Mouse (Mus musculus) thymus, postnatal 10 days (tissue): ENCODE measurements around the gene Pnp.
"Not testable (repeated sequence)": the region's sequence is repeated elsewhere in the genome, so short reads cannot be mapped to it uniquely, and the experiment has no call there.

ENCODE experiments used
- DNase-seq, 2 experiments: peaks; one replicate each; pipeline ENCODE4 v3.0.0; 2021; ENCODE audit warnings: low spot score in 2 of 2

The Pnp gene

DNA sequence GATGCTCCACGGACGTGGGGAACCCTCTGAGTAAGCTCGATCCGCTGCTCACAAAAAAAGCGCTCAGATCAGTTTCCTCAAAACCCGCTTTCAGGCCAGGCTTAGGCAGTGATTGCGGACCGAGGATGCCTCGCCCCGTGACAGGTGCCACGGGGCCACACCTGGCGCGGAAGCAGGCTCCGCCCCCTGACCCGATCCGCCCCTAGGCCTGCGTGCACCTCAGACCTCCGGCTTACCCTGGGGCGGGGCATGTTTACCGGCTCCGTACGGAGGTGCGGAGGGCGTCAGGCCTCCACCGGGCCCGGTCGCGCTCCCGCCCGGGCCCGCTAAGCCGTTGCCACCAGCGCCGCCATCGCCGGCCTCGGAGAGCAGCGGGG, 517 bp upstream of the Pnp start:
- peak; percentile 61 to 74 for DNase-seq

DNA sequence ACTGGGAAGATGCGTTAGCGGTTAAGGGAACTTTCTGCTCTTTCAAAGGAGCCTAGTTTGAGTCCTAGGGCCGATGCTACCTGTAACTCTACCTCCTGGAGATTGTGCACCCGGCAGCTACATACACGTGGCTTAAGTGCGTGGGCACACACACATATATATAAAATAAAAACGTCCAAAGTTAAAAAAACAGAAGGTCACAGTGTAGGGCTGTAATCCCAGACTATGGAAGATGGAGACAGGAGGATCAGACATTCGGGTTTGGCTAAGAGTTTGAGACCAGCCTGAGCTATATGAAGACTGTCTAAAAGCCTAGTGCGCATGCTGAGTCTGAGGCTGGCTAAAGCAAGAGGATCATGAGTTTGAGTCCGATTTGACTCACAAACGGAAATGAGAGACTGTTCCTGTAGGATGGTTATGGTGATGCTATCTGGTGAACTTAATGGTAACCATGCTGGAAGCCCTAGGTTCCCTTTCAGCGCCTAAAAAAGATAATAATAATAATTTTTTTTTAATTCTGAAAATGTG, 675 bp downstream of the Pnp start:
- no peak for DNase-seq

DNA sequence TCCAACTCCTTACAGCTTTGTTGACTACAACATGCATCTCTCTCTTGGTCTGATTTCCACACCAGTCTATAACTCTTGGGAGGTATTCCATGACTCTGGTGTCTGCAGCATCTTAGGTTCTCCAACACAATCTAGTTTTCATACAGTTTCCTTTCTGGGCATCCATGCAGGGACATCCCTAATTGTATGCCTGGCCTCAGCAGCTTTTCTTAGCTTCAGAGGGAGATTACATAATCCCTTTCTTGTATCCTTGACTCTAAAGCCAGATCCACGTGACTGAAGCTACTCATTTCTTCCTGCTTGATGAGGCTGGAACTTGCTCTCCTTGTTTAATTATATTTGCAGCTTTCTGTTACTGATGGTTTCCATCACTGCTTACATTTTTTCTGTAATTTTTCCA, 5.8 kb downstream of the Pnp start:
- DNase-seq: no peak

DNA sequence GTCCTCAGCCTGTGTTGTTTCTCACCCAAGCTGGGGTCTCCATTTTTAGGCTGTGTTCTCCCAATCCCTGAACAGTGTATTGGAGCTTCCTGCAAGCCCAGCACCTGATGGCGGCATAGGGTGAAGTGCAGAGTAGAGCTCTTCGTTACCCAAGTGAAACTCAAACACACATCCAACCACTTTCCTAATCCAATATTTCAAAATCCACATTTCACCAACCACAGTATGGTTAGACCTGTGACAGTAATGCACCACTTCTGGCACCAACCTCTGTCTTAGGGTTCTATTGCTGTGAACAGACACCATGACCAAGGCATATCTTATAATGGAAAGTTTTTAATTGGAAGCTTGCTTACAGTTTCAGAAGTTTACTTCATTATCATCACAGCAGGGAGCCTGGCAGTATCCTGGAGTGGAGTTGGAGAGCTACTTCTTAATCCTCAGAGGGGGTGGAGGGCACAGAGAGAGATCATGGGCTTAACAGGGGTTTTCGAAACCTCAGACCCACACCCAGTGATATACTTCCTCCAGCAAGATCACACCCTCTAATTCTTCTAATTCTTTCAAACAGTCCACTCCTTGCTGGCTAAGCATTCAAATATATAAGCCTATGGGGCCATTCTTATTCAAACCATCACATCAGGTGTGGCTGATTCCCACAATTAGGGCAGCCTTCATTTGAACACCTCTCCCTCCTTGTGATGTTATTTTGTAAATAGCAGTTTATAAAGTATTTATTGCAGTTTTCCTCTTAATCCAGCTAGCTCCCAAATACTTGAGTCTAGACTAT, 7.4 kb downstream of the Pnp start:
- DNase-seq: no peak

DNA sequence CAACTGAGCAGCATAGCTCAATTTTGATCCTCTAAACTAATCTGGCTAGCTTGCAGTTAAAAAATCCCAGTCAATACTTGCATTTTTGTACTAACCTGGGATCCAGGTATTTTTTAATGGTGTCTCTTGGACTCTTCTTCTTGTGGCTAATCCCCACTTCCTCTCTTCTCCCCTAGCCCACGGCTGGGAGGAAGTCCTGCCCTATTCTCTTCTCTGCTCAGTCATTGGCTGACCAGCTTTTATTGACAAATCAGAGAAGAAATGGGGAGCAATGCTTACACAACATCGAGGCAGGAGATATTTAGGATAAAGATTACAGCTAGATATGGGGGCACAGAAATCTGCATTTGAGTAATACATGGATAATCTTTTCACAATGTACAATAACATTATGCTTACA, 8.1 kb downstream of the Pnp start:
- DNase-seq: no peak

DNA sequence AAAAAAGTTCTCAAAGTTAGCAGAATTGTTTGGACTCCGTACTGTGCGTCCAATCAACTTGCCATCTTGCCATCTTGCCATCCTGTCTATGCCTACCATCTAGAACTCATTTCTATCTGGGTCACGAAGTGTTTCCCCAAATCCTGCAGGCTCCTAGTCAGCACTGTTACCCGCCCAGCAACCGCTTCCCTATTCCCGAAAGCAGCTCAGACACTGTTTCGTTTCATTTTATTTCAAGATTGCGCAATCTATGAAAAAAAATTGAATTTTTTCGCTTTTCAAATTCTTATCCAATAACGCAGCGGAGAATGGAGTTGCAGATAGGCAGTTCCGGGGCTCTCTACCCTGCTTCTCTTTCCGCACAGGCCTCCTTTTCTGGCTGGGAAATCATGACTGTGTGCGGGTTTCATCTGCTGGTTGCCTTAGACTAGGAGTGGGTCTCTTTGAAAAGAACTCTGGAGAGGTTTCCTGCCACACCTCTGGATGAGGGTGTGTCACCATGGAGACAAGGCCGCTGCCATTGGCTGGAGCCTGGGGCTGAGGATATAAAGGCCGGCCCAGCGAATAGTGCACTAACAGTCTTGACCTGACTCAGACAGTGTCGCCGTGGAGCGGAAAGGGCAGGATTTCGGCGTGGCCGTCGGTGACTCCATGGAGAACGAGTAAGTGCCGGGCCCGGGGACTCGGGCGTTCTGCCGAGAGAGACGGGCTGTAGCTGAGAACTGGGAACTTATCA, 13.2 kb downstream of the Pnp start, which contains the start of gene Gm49342:
Gene Gm49342 (plus strand): TSS at position 586 of the 736 bp plus-strand sequence.
- DNase-seq: peak; percentile 70 to 79

DNA sequence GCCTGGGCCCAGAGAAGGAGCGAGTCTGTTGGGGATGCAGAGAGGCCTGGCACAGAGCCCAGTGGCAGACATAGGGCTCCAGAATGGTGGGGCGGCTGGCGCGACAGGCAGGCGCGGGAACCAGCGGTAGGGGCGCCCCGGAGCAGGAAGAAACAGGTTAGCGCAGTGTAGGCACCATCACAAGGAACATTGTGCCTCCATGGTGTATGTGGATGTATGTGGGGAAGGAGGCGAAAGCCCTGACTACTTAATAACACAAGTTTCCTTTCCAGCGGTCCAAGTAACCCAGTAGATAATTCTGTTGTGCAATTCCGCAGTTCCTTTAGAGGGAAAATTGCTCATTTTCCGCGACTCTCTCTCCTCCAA, 13.8 kb downstream of the Pnp start:
- peak in 1 of 2 experiments; percentile 59 for DNase-seq

DNA sequence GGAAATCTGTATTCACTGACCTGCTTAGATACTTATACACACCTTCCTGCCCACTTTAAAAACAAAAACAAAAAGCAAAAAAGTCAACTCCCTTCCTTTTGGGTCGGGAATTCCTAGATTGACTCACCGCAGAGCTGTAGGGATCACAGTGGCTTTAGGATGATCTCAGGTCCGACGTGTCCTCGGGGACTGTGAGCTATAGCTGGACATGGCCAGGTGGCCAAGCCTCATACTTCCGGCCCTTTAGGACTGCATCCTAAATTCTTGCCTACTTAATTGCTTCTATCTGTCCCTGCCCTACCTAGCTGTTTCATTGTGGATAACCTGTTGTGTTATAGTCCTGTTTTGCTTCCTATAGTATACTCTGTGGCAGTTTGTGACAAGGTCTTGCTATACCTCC, 14.2 kb downstream of the Pnp start:
- not testable (repeated sequence) for DNase-seq

DNA sequence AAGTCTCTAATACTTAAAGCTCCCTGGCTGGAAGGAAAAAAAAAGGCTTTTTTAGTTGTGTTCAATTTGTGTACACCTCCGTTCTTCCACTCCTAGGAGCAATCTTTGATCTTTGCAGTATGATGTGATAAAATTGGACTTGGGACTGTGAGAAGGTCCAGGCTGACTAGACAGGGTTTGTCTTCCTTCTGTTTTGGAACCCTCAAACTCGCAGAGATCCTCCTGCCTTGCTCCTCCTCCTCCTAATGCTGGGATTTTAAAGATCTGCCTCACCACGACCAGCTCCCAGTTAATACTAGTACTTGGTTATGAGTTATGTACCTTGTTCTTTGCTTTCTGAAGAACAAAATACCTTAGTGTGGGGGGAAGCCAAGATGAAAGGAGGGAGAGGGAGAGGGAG, 14.6 kb downstream of the Pnp start:
- DNase-seq: not testable (repeated sequence)

DNA sequence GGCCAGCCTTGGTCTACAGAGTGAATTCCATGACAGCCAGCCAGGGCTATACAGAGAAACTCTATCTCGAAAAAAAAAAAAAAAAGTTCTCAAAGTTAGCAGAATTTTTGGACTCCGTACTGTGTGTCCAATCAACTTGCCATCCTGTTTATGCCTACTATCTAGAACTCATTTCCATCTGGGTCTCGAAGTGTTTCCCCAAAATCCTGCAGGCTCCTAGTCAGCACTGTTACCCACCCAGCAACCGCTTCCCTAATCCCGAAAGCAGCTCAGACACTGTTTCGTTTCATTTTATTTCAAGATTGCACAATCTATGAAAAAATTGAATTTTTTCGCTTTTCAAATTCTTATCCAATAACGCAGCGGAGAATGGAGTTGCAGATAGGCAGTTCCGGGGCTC, 24.6 kb downstream of the Pnp start:
- DNase-seq: no peak

DNA sequence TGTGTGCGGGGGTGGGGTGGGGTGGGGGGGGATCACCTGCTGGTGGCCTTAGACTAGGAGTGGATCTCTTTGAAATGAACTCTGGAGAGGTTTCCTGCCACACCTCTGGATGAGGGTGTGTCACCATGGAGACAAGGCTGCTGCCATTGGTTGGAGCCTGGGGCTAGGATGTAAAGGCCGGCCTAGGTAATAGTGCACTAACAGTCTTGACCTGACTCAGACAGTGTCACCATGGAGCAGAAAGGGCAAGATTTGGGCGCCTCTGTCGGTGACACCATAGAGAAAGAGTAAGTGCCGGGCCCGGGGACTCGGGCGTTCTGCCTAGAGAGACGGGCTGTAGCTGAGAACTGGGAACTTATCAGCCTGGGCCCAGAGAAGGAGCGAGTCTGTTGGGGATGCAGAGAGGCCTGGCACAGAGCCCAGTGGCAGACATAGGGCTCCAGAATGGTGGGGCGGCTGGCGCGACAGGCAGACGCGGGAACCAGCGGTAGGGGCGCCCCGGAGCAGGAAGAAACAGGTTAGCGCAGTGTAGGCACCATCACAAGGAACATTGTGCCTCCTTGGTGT, 25.1 kb downstream of the Pnp start, which contains the start of gene Pnp2:
Gene Pnp2 (plus strand): TSS at position 51 of the 567 bp plus-strand sequence.
- DNase-seq: peak; percentile 49 to 55

DNA sequence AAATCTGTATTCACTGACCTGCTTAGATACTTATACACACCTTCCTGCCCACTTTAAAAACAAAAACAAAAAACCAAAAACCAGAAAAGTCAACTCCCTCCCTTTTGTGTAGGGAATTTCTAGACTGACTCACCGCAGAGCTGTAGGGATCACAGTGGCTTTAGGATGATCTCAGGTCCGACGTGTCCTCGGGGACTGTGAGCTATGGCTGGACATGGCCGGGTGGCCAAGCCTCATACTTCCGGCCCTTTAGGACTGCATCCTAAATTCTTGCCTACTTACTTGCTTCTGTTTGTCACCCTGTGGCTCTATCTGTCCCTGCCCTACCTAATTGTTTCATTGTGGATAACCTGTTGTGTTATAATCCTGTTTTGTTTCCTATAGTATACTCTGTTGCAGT, 25.8 kb downstream of the Pnp start:
- not testable (repeated sequence) for DNase-seq

DNA sequence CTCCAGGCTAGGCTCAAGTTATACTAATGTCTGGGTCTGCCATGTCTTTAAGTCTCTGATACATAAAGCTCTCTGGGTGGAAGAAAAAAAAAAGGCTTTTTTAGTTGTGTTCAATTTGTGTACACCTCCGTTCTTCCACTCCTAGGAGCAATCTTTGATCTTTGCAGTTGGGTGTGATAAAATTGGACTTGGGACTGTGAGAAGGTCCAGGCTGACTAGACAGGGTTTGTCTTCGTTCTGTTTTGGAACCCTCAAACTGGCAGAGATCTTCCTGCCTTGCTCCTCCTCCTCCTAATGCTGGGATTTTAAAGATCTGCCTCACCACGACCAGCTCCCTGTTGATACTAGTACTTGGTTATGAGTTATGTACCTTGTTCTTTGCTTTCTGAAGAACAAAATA, 26.3 kb downstream of the Pnp start:
- not testable (repeated sequence) for DNase-seq

DNA sequence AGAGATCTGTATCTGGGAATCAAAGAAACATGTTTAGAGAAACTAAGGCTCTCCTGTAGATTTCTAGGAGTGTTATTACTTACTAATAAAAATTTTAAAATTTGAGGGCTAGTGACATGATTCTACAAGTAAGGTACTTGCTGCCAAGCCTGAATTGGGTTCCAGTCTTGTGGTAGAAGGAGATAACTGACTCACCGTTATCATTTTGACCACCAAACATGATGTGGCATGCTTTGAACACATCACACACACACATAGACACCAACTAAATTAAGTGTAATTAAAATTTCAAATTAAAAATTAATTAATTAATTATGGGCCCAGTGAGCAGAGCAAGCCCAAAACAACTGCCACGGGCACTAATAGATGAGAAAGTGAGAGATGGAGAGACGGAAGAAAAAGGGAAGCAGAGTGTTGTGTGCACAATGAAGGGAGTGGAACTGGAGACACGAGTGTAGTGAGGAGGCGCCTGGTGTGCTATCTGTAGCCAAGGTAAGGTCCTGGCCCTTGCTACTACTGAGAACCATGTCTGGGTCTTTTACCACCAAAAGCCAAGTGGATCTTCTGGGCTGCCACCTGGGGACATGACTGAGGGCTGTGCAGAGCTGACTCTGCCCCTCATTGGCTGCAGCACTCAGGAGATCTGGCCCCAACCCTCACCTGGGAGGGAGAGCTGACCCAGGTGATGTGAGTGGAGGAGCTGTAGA, 27.6 kb downstream of the Pnp start:
- DNase-seq: not testable (repeated sequence)

DNA sequence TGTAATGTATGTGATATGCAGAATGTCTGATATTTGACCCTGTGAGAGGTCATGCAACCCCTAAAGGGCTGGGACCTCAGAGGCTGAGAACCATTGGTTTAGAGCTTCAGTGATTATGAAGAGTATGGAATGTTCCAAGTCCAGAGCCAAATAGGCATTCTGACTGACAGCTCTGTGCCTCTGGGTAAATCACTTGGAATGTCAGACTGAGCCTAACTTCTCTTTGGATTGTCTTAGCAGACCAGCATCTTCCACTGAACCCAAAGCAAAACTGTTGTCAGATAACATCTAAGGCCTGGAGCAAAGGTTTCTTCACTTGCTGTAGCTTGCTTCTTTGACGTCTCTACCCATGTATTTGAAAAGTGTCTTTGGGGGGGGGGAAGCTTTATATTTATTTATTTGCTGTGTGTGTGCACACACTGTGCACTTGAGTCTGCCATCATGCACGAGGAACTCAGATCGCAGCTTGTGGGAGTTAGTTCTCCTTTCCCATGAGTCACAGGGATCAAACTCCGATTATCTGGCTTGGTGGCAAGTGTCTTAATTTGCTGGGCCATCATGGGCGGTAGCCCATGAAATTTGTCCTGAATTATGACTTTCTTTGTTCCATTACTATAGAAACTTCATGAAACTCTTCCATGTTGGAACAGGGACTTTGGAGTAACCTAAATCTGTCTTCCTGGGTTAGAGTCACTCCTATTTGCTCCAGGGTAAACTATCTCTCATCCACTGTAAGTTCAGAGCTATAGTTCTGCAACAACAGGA, 37.5 kb downstream of the Pnp start:
- DNase-seq: no peak

DNA sequence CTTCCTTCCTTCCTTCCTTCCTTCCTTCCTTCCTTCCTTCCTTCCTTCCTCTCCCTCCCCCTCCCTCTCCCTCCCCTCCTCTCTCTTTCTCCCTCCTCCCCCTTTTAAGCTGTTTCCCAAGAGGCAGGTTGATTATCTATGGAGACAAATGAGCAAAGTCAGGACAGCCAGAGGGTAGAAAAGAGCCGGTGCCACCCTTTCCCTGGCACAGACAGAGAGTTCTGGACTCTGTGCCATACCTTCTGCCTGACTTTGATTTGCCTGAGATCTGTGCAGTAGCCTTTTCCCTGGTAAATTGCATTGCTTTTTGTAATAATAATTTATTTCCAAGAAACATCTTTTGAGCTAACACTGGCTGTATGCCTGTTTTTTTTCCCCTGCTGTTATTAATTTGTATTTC, 38.2 kb downstream of the Pnp start:
- DNase-seq: no peak

DNA sequence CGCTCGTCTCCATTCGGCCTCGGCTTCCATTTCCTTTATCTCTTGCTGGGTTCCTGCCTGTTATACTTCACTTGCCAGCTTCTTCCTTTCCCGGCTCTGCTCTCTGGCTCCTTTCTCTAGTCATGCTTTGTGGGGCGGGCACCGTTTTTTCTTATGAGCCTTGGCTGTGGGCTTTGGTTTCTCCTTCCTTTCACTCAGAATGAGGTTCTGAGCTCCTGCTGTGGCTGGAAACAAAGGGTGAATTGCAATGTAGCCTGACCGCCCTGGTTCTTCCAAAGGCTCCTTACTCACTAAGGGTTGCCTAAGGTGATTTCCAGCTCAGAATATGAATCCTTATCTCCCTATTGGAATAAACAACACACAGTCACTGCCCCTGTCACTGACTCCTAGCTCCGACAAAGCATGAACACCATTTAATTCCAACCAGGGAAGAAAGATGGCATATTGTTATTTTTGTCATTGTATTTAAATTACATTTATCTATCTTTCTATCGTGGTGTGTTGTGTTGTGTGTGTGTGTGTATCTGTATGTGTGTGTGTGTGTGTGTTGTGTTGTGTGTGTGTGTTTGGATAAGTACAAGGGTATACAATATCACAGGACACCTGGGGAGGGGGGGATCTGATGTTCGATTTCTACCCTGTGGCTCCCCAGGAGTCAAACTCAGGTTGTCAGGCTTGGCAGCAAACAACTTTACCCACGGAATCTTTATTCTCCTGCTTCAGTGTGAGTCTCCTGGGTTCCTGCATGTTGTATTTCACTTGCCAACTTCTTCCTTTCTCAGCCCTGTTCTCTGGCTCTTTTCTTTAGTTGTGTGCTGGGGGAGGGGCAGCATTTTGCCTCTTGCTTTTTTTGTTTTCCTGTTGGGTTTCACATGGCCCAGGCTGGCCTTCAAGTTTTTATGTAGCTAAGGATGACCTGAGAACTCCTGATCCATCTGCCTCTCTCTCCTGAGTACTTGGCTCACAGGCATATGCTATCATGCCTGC, 39.0 kb downstream of the Pnp start:
- peak in 1 of 2 experiments; percentile 11 for DNase-seq

DNA sequence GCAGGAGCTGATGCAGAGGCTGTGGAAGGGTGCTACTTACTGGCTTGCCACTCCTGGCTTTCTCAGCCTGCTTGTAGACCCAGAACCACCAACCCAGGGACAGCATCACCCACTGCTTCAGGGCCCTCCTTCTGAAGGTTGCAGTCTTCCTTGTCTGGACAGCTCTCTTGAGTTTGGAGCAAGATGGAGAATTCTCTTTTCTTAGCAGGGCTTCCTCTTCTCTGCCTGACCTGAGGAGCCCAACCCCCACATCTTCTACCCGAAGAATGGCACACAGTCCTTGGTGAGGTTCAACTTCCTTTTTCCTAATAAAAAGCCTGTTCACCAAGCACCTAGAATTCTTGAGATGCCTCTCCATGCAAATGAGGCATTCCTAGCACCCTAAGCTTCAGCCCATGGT, 39.9 kb downstream of the Pnp start:
- no peak for DNase-seq

DNA sequence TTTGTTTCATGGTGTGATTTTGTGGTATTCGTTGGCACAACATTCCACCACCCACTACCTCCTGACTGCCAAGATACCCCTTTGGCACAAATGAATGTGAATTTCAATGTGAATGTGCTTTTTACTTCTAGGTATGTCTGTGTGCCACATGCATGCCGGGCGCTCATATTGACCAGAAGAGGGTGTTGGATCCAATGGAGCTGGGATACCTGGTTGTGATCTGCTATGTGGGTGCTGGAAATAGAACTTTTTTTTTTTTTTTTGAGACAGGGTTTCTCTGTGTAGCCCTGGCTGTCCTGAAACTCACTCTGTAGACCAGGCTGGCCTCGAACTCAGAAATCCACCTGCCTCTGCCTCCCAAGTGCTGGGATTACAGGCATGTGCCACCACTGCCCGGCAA, 42.2 kb downstream of the Pnp start:
- DNase-seq: not testable (repeated sequence)

DNA sequence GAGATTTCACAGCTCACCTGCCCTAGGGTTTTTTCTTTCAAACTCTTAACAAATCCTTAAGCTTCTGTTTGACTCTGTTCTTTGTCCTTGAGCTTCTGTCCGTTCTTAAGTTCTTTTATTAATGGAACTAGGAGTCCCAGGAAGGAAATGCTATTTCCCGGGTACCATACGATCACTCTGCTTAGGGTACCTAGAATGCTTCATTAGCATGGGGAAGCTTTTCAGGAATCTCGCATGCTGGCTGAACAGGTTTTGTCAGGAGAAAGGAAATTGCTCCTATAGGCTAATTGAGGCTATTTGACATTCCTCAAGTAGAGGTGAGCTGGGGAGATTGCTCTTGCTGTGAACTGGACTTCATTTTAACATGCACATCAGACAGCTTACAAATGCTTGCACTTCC, 42.8 kb downstream of the Pnp start:
- DNase-seq: no peak
